Comparison of ENCODE assay signal across 19 mouse cellular contexts in genomic region chr16:37956076-37956676, GRCm38 (mm10). TPM values are rescaled to one million over a fixed set of nuclear protein-coding genes. Genes with fewer than 3 reads are reported as not detected.
A peak's percentile ranks its signal among the peaks of the same experiment; 100 is the strongest.
DNase-seq lines count a peak whose midpoint lies in the region; ATAC-seq and TF ChIP-seq lines count a peak whose summit lies in the region.
"Had no signal": no experiment of that assay in that cellular context is flagged by ENCODE, and none has a peak within 500 bp of the region (broad histone marks: within the 10 kb centered on the region; RNA-seq: fewer than 3 reads in every experiment).

No protein-coding gene starts in this region.

- 0 out of 2 replicates have a peak overlapping the region, but pooled peaks have one; percentile 6 for H3K27ac ChIP-seq in forebrain, embryonic 14.5 days (ENCODE audit: low read depth, low read length)
- H3K27ac ChIP-seq in forebrain, embryonic 16.5 days (ENCODE audit: low read length) = no peak overlapping the region
- no peak overlapping the region for H3K27ac ChIP-seq in lung, embryonic 14.5 days (ENCODE audit: low read depth)
- peak overlapping the region; percentile 44 for H3K27ac ChIP-seq in embryonic facial prominence, embryonic 10.5 days (replicated peaks)
- peak overlapping the region; percentile 56; the same call in 1 of the 2 replicates for H3K27ac ChIP-seq in midbrain, embryonic 13.5 days
- H3K27ac ChIP-seq: heart, embryonic 15.5 days; hindbrain, embryonic 15.5 days; left cerebral cortex, adult 2 months; limb, embryonic 12.5 days; liver, embryonic 13.5 days had no signal

- no peaks in the 10 kb centered on the region for H3K36me3 ChIP-seq in forebrain, embryonic 14.5 days (ENCODE audit: control insufficient read depth, insufficient read depth, low read length)
- H3K36me3 ChIP-seq in forebrain, embryonic 16.5 days (ENCODE audit: control insufficient read depth, insufficient read depth) = no peaks in the 10 kb centered on the region
- H3K36me3 ChIP-seq in lung, embryonic 14.5 days (ENCODE audit: insufficient read depth) = no peaks in the 10 kb centered on the region
- H3K36me3 ChIP-seq in embryonic facial prominence, embryonic 10.5 days (replicated peaks) = no peaks in the 10 kb centered on the region
- H3K36me3 ChIP-seq in midbrain, embryonic 13.5 days = no peaks in the 10 kb centered on the region
- H3K36me3 ChIP-seq: heart, embryonic 15.5 days; hindbrain, embryonic 15.5 days; limb, embryonic 12.5 days; liver, embryonic 13.5 days had no signal

- TF ChIP-seq CTCF in lung, embryonic 14.5 days (IDR thresholded peaks at IDR 0.05; ENCODE audit: low read depth) = no peak

- no peak overlapping the region for H3K4me3 ChIP-seq in forebrain, embryonic 14.5 days (ENCODE audit: low read depth, low read length)
- H3K4me3 ChIP-seq in forebrain, embryonic 16.5 days (replicated peaks; ENCODE audit: low read length) = no peak overlapping the region
- H3K4me3 ChIP-seq in lung, embryonic 14.5 days (ENCODE audit: low read depth, low read length) = no peak overlapping the region
- no peak overlapping the region for H3K4me3 ChIP-seq in embryonic facial prominence, embryonic 10.5 days
- no peak overlapping the region for H3K4me3 ChIP-seq in midbrain, embryonic 13.5 days (replicated peaks)
- H3K4me3 ChIP-seq: forebrain, embryonic 13.5 days; heart, embryonic 15.5 days; hindbrain, embryonic 15.5 days; left cerebral cortex, adult 2 months; limb, embryonic 12.5 days; liver, embryonic 13.5 days had no signal

- DNase-seq in forebrain, embryonic 14.5 days (ENCODE audit: low spot score) = no peak
- no peak for DNase-seq in lung, embryonic 14.5 days
- DNase-seq in lung, postnatal 4 days = no peak
- DNase-seq in embryonic facial prominence, embryonic 10.5 days (ENCODE audit: low spot score) = no peak
- DNase-seq in left cerebral cortex, adult 9 months (ENCODE audit: low spot score in 2 of 2) = no peak
- no peak for DNase-seq in T-cell, adult 2 months (ENCODE audit: low spot score)
- DNase-seq: cerebellum, adult 11 months; cerebellum, postnatal 14 days; embryo, embryonic 11 days; kidney, postnatal 14 days; liver, embryonic 13.5 days; spleen, adult 18-20 months had no signal

- ATAC-seq in forebrain, embryonic 14.5 days = no peak
- no peak for ATAC-seq in forebrain, embryonic 16.5 days
- ATAC-seq in lung, embryonic 14.5 days (ENCODE audit: insufficient read depth) = peak; percentile 35; the same call in 1 of the 2 replicates
- no peak for ATAC-seq in midbrain, embryonic 13.5 days

- no peaks in the 10 kb centered on the region for H3K9me3 ChIP-seq in forebrain, embryonic 14.5 days (replicated peaks; ENCODE audit: control insufficient read depth, low read length)
- H3K9me3 ChIP-seq in forebrain, embryonic 16.5 days (ENCODE audit: control insufficient read depth, low read length) = no peaks in the 10 kb centered on the region
- H3K9me3 ChIP-seq in lung, embryonic 14.5 days (ENCODE audit: low read depth, low read length) = no peaks in the 10 kb centered on the region
- no peaks in the 10 kb centered on the region for H3K9me3 ChIP-seq in embryonic facial prominence, embryonic 10.5 days
- no peaks in the 10 kb centered on the region for H3K9me3 ChIP-seq in midbrain, embryonic 13.5 days
- H3K9me3 ChIP-seq: forebrain, embryonic 13.5 days; heart, embryonic 15.5 days; hindbrain, embryonic 15.5 days; limb, embryonic 12.5 days; liver, embryonic 13.5 days had no signal

- peaks cover 5% of the 10 kb centered on the region; the same call in 1 of the 2 replicates for H3K4me1 ChIP-seq in forebrain, embryonic 14.5 days (ENCODE audit: control insufficient read depth, insufficient read depth, low read length)
- peaks cover 11% of the 10 kb centered on the region for H3K4me1 ChIP-seq in forebrain, embryonic 16.5 days (replicated peaks; ENCODE audit: control insufficient read depth, insufficient read depth, low read length)
- no peaks in the 10 kb centered on the region for H3K4me1 ChIP-seq in lung, embryonic 14.5 days (ENCODE audit: insufficient read depth)
- H3K4me1 ChIP-seq in embryonic facial prominence, embryonic 10.5 days = peaks cover 21% of the 10 kb centered on the region
- H3K4me1 ChIP-seq in midbrain, embryonic 13.5 days (replicated peaks) = peaks cover 37% of the 10 kb centered on the region
- H3K4me1 ChIP-seq: heart, embryonic 15.5 days had no signal

- 91% methylated on average over 14 of the region's 14 CpGs for WGBS in forebrain, embryonic 14.5 days
- 89% methylated on average over 14 of the region's 14 CpGs for WGBS in forebrain, embryonic 16.5 days
- 77% methylated on average over 14 of the region's 14 CpGs for WGBS in lung, embryonic 14.5 days
- WGBS in embryonic facial prominence, embryonic 10.5 days = 89% methylated on average over 14 of the region's 14 CpGs
- WGBS in midbrain, embryonic 13.5 days = 88% methylated on average over 14 of the region's 14 CpGs

- no peak overlapping the region for H3K4me2 ChIP-seq in forebrain, embryonic 14.5 days (ENCODE audit: low read length)
- H3K4me2 ChIP-seq in forebrain, embryonic 16.5 days (ENCODE audit: low read length) = no peak overlapping the region
- no peak overlapping the region for H3K4me2 ChIP-seq in lung, embryonic 14.5 days
- H3K4me2 ChIP-seq in midbrain, embryonic 13.5 days (replicated peaks) = no peak overlapping the region
- H3K4me2 ChIP-seq: forebrain, embryonic 13.5 days; heart, embryonic 15.5 days; hindbrain, embryonic 15.5 days; limb, embryonic 12.5 days; liver, embryonic 13.5 days had no signal

- H3K27me3 ChIP-seq in forebrain, embryonic 14.5 days (replicated peaks; ENCODE audit: control insufficient read depth, insufficient read depth, low read length) = no peaks in the 10 kb centered on the region
- no peaks in the 10 kb centered on the region for H3K27me3 ChIP-seq in forebrain, embryonic 16.5 days (replicated peaks; ENCODE audit: control insufficient read depth, insufficient read depth, low read length)
- no peaks in the 10 kb centered on the region for H3K27me3 ChIP-seq in lung, embryonic 14.5 days (ENCODE audit: insufficient read depth, low read length)
- H3K27me3 ChIP-seq in embryonic facial prominence, embryonic 10.5 days (replicated peaks; ENCODE audit: low read depth, poor library complexity, severe bottlenecking) = no peaks in the 10 kb centered on the region
- no peaks in the 10 kb centered on the region for H3K27me3 ChIP-seq in midbrain, embryonic 13.5 days
- H3K27me3 ChIP-seq: forebrain, embryonic 13.5 days; heart, embryonic 15.5 days; hindbrain, embryonic 15.5 days; limb, embryonic 12.5 days; liver, embryonic 13.5 days had no signal

- no peak overlapping the region for H3K9ac ChIP-seq in forebrain, embryonic 14.5 days (ENCODE audit: low read length)
- H3K9ac ChIP-seq in forebrain, embryonic 16.5 days (replicated peaks; ENCODE audit: low read depth, low read length) = no peak overlapping the region
- no peak overlapping the region for H3K9ac ChIP-seq in lung, embryonic 14.5 days
- H3K9ac ChIP-seq in midbrain, embryonic 13.5 days (replicated peaks) = no peak overlapping the region
- H3K9ac ChIP-seq: forebrain, embryonic 13.5 days; heart, embryonic 15.5 days; hindbrain, embryonic 15.5 days; limb, embryonic 12.5 days; liver, embryonic 13.5 days had no signal

RNA-seq across cellular contexts. Expression of gene Gpr156, which starts 39.9 kb away (rescaled TPM):
- polyA plus RNA-seq in forebrain, embryonic 14.5 days (2014; fragmentation: Nextera tagmentation; extraction: Ambion mirVana) = 4.2 and 5.1 TPM in 2 replicates
- 5.4 and 5.6 TPM in 2 replicates for polyA plus RNA-seq in forebrain, embryonic 16.5 days (2015; fragmentation: Nextera tagmentation; extraction: Ambion mirVana)
- 0.58 and 1.4 TPM in 2 replicates for polyA plus RNA-seq in lung, embryonic 14.5 days (2014; fragmentation: Nextera tagmentation; extraction: Ambion mirVana)
- polyA plus RNA-seq in embryonic facial prominence, embryonic 10.5 days (2016; fragmentation: Nextera tagmentation; extraction: Ambion mirVana) = 0.99 and 1.2 TPM in 2 replicates
- polyA plus RNA-seq in midbrain, embryonic 13.5 days (2015; fragmentation: Nextera tagmentation; extraction: Ambion mirVana) = 8.2 and 9.4 TPM in 2 replicates

Comparison
In these comparisons a context has a peak if more than half of its experiments do, and no peak if none do; other contexts are left out.
1. H3K27ac ChIP-seq: peak in forebrain, embryonic 14.5 days (single experiment), embryonic facial prominence, embryonic 10.5 days (single experiment) and midbrain, embryonic 13.5 days (single experiment); none in forebrain, embryonic 16.5 days (single experiment) and lung, embryonic 14.5 days (single experiment).